Mouse (Mus musculus): ENCODE results near the gene Palm2.

- TF ChIP-seq MAFK (IDR thresholded peaks at IDR 0.05; ENCODE audit: insufficient read depth, low read depth, low read length) (no peak), ZNF384 (IDR thresholded peaks at IDR 0.05; ENCODE audit: low read depth, low read length) (no peak), CHD2 (IDR thresholded peaks at IDR 0.05; ENCODE audit: low read depth, low read length) (no peak), ZC3H11A (IDR thresholded peaks at IDR 0.05; ENCODE audit: borderline replicate concordance, low read depth, low read length) (no peak)
Observed at GRCm38 (mm10) chr4:57674351-57674750, 240.3 kb downstream of the Palm2 start.
